Mouse (Mus musculus) cerebellum, adult 2 months (tissue): ENCODE data around the gene Stat1.

Experiments
- CTCF ChIP-seq: fragments of 200-500 bp; IDR thresholded peaks from 2 replicates; pipeline ENCODE4 v1.5.1; 2011; ENCODE audit warnings: low read depth, mild to moderate bottlenecking, control low read depth, low read length, moderate library complexity, borderline replicate concordance; ENCODE audit not compliant: insufficient read depth
- POLR2A ChIP-seq: fragments of 200-500 bp; IDR thresholded peaks from 2 replicates; pipeline ENCODE4 v1.6.1; 2011; ENCODE audit warnings: low read length, control low read depth, borderline replicate concordance; ENCODE audit not compliant: insufficient read depth

- no peak for TF ChIP-seq CTCF
- no peak for TF ChIP-seq POLR2A
Measured at GRCm38 (mm10) chr1:52171271-52171670, 52.0 kb downstream of the Stat1 start.
